Mouse (Mus musculus): ENCODE measurements around the gene Nsun4. TPM values are rescaled to one million over a fixed set of nuclear protein-coding genes. Genes with fewer than 3 reads are reported as not detected.

Gene Nsun4
- polyA plus RNA-seq (2017; shearing (Covaris generic)), result 10 to 100 TPM; 23.7 to 24.6 TPM

GRCm38 (mm10) chr4:116053399-116053961, at the start of gene Nsun4:
TSS of gene Nsun4 (minus strand) at chr4:116053876.

GRCm38 (mm10) chr4:116074861-116075620, 21.4 kb upstream of the Nsun4 start, which contains the start of the genes Uqcrh and Lrrc41:
TSS of gene Uqcrh (minus strand) at chr4:116075071.
TSS of gene Lrrc41 (plus strand) at chr4:116075269.

GRCm38 (mm10) chr4:116017902-116018746, 35.6 kb downstream of the Nsun4 start, which contains the start of gene Faah:
TSS of gene Faah (minus strand) at chr4:116017926.

Other genes starting within 250 kb of the Nsun4 start
- gene Mob3c, start 225.8 kb downstream of the Nsun4 start, polyA plus RNA-seq (2017; shearing (Covaris generic)), result 10 to 100 TPM; 26.9 to 27.0 TPM
- gene Mknk1, start 214.7 kb downstream of the Nsun4 start, polyA plus RNA-seq (2017; shearing (Covaris generic)), result 10 to 100 TPM; 40.0 to 48.2 TPM
- gene Kncn, start 169.5 kb downstream of the Nsun4 start, polyA plus RNA-seq (2017; shearing (Covaris generic)), result under 1 TPM in 1 of 2 experiments, not detected in 1; 0.61 TPM
- under 1 TPM in 1 of 2 experiments, not detected in 1; 0.21 TPM for gene 6430628N08Rik, start 163.2 kb downstream of the Nsun4 start, polyA plus RNA-seq (2017; shearing (Covaris generic))
- gene Dmbx1, start 114.0 kb downstream of the Nsun4 start, polyA plus RNA-seq (2017; shearing (Covaris generic)), result under 1 TPM; 0.02 to 0.05 TPM
- gene Faah, start 36.0 kb downstream of the Nsun4 start, polyA plus RNA-seq (2017; shearing (Covaris generic)), result 100 to 1,000 TPM; 122 to 138 TPM
- 100 to 1,000 TPM; 487 to 596 TPM for gene Uqcrh, start 21.2 kb upstream of the Nsun4 start, polyA plus RNA-seq (2017; shearing (Covaris generic))
- gene Lrrc41, start 21.4 kb upstream of the Nsun4 start, polyA plus RNA-seq (2017; shearing (Covaris generic)), result 10 to 100 TPM; 43.3 to 46.4 TPM
- gene Rad54l, start 69.8 kb upstream of the Nsun4 start, polyA plus RNA-seq (2017; shearing (Covaris generic)), result 1 to 10 TPM; 6.1 to 8.3 TPM
- 10 to 100 TPM; 32.4 to 41.0 TPM for gene Pomgnt1, start 70.0 kb upstream of the Nsun4 start, polyA plus RNA-seq (2017; shearing (Covaris generic))
- gene Lurap1, start 97.5 kb upstream of the Nsun4 start, polyA plus RNA-seq (2017; shearing (Covaris generic)), result under 1 TPM; 0.18 to 0.75 TPM
- gene Tspan1, start 113.7 kb upstream of the Nsun4 start, polyA plus RNA-seq (2017; shearing (Covaris generic)), result not detected
- not detected for gene 1700042G07Rik, start 119.5 kb upstream of the Nsun4 start, polyA plus RNA-seq (2017; shearing (Covaris generic))
- not detected for gene Gm49337, start 119.5 kb upstream of the Nsun4 start, polyA plus RNA-seq (2017; shearing (Covaris generic))
- 1 to 10 TPM; 2.2 to 2.3 TPM for gene Pik3r3, start 167.7 kb upstream of the Nsun4 start, polyA plus RNA-seq (2017; shearing (Covaris generic))